Mouse (Mus musculus): ENCODE measurements at regions not wholly inside any gene's neighbourhood (a gene's known extent, or its start where the extent isn't known, plus 50 kb on each side); places are given as distances from the start of the nearest gene placed in this dataset.

- Histone ChIP-seq H3K4me2 (replicated peaks; ENCODE audit: low read depth, low read length) (no peak overlapping the region), H3K36me3 (ENCODE audit: control insufficient read depth, insufficient read depth, low read length) (no peaks in the 10 kb centered on the region), H3K4me1 (replicated peaks; ENCODE audit: control insufficient read depth, insufficient read depth, low read length) (no peaks in the 10 kb centered on the region), H3K4me3 (ENCODE audit: low read depth, low read length) (no peak overlapping the region), H3K27me3 (ENCODE audit: control insufficient read depth, insufficient read depth, low read length) (no peaks in the 10 kb centered on the region), H3K9me3 (ENCODE audit: control insufficient read depth, low read length) (no peaks in the 10 kb centered on the region), H3K9ac (ENCODE audit: low read depth, low read length) (no peak overlapping the region), H3K27ac (ENCODE audit: low read depth, low read length) (no peak overlapping the region)
- ATAC-seq (ENCODE audit: low FRiP score) (no peak), DNase-seq (ENCODE audit: low spot score) (no peak)
- WGBS, result 77% methylated on average over 2 of the region's 2 CpGs
Observed at GRCm38 (mm10) chr12:15542486-15542885, 274.2 kb downstream of the Trib2 start.

- H3K4me2 ChIP-seq (replicated peaks; ENCODE audit: low read depth, low read length), result no peak overlapping the region
- no peaks in the 10 kb centered on the region for H3K4me1 ChIP-seq (replicated peaks; ENCODE audit: control insufficient read depth, insufficient read depth, low read length)
- no peak overlapping the region for H3K9ac ChIP-seq (ENCODE audit: low read depth, low read length)
- 76% methylated on average over 8 of the region's 8 CpGs for WGBS
- ATAC-seq (ENCODE audit: low FRiP score) (no peak), DNase-seq (ENCODE audit: low spot score) (no peak)
- no peak overlapping the region for H3K27ac ChIP-seq (ENCODE audit: low read depth, low read length)
- H3K4me3 ChIP-seq (ENCODE audit: low read depth, low read length), result no peak overlapping the region
- H3K9me3 ChIP-seq (ENCODE audit: control insufficient read depth, low read length), result no peaks in the 10 kb centered on the region
- H3K27me3 ChIP-seq (ENCODE audit: control insufficient read depth, insufficient read depth, low read length), result no peaks in the 10 kb centered on the region
- H3K36me3 ChIP-seq (ENCODE audit: control insufficient read depth, insufficient read depth, low read length), result no peaks in the 10 kb centered on the region
Observed at GRCm38 (mm10) chr12:15536852-15537368, 279.8 kb downstream of the Trib2 start.

- H3K27me3 ChIP-seq (ENCODE audit: control insufficient read depth, insufficient read depth, low read length), result no peaks in the 10 kb centered on the region
- 95% methylated on average over 5 of the region's 5 CpGs for WGBS
- no peaks in the 10 kb centered on the region for H3K9me3 ChIP-seq (ENCODE audit: control insufficient read depth, low read length)
- no peaks in the 10 kb centered on the region for H3K36me3 ChIP-seq (ENCODE audit: control insufficient read depth, insufficient read depth, low read length)
- ATAC-seq (ENCODE audit: low FRiP score) (no peak), DNase-seq (ENCODE audit: low spot score) (no peak)
- H3K4me3 ChIP-seq (ENCODE audit: low read depth, low read length), result no peak overlapping the region
- no peak overlapping the region for H3K4me2 ChIP-seq (replicated peaks; ENCODE audit: low read depth, low read length)
- no peak overlapping the region for H3K9ac ChIP-seq (ENCODE audit: low read depth, low read length)
- H3K27ac ChIP-seq (ENCODE audit: low read depth, low read length), result no peak overlapping the region
- H3K4me1 ChIP-seq (replicated peaks; ENCODE audit: control insufficient read depth, insufficient read depth, low read length), result no peaks in the 10 kb centered on the region
Observed at GRCm38 (mm10) chr12:15536247-15536646, 280.5 kb downstream of the Trib2 start.

- Histone ChIP-seq H3K27ac (ENCODE audit: low read depth, low read length) (no peak overlapping the region), H3K9ac (ENCODE audit: low read depth, low read length) (no peak overlapping the region), H3K27me3 (ENCODE audit: control insufficient read depth, insufficient read depth, low read length) (no peaks in the 10 kb centered on the region), H3K9me3 (ENCODE audit: control insufficient read depth, low read length) (no peaks in the 10 kb centered on the region), H3K36me3 (ENCODE audit: control insufficient read depth, insufficient read depth, low read length) (no peaks in the 10 kb centered on the region), H3K4me2 (replicated peaks; ENCODE audit: low read depth, low read length) (no peak overlapping the region), H3K4me1 (replicated peaks; ENCODE audit: control insufficient read depth, insufficient read depth, low read length) (no peaks in the 10 kb centered on the region), H3K4me3 (ENCODE audit: low read depth, low read length) (no peak overlapping the region)
- WGBS, result 12% methylated on average over 6 of the region's 6 CpGs
- ATAC-seq (ENCODE audit: low FRiP score), result peak; percentile 57; the same call in 1 of the 2 replicates
- peak; percentile 87 for DNase-seq (ENCODE audit: low spot score)
Observed at GRCm38 (mm10) chr12:15535822-15536221, 280.9 kb downstream of the Trib2 start.

GRCm38 (mm10) chr12:15520783-15521407 lies 295.8 kb downstream of the Trib2 start:
- H3K4me3 ChIP-seq (ENCODE audit: low read depth, low read length), result no peak overlapping the region
- ATAC-seq (ENCODE audit: low FRiP score), result no peak
- 52% methylated on average over 4 of the region's 4 CpGs for WGBS
- H3K9me3 ChIP-seq (ENCODE audit: control insufficient read depth, low read length), result no peaks in the 10 kb centered on the region
- H3K27me3 ChIP-seq (ENCODE audit: control insufficient read depth, insufficient read depth, low read length), result no peaks in the 10 kb centered on the region
- H3K4me2 ChIP-seq (replicated peaks; ENCODE audit: low read depth, low read length), result no peak overlapping the region
- no peak overlapping the region for H3K27ac ChIP-seq (ENCODE audit: low read depth, low read length)
- no peak for DNase-seq (ENCODE audit: low spot score)
- H3K36me3 ChIP-seq (ENCODE audit: control insufficient read depth, insufficient read depth, low read length), result no peaks in the 10 kb centered on the region
- H3K9ac ChIP-seq (ENCODE audit: low read depth, low read length), result no peak overlapping the region
- no peaks in the 10 kb centered on the region for H3K4me1 ChIP-seq (replicated peaks; ENCODE audit: control insufficient read depth, insufficient read depth, low read length)

GRCm38 (mm10) chr12:15511994-15512393 lies 304.7 kb downstream of the Trib2 start:
- ATAC-seq (ENCODE audit: low FRiP score) (no peak), DNase-seq (ENCODE audit: low spot score) (no peak)
- Histone ChIP-seq H3K36me3 (ENCODE audit: control insufficient read depth, insufficient read depth, low read length) (no peaks in the 10 kb centered on the region), H3K9me3 (ENCODE audit: control insufficient read depth, low read length) (no peaks in the 10 kb centered on the region), H3K4me3 (ENCODE audit: low read depth, low read length) (no peak overlapping the region), H3K9ac (ENCODE audit: low read depth, low read length) (no peak overlapping the region), H3K4me1 (replicated peaks; ENCODE audit: control insufficient read depth, insufficient read depth, low read length) (no peaks in the 10 kb centered on the region), H3K27me3 (ENCODE audit: control insufficient read depth, insufficient read depth, low read length) (no peaks in the 10 kb centered on the region), H3K4me2 (replicated peaks; ENCODE audit: low read depth, low read length) (no peak overlapping the region), H3K27ac (ENCODE audit: low read depth, low read length) (no peak overlapping the region)
- WGBS, result 78% methylated on average over 2 of the region's 2 CpGs

- H3K36me3 ChIP-seq (ENCODE audit: control insufficient read depth, insufficient read depth, low read length), result no peaks in the 10 kb centered on the region
- no peaks in the 10 kb centered on the region for H3K27me3 ChIP-seq (ENCODE audit: control insufficient read depth, insufficient read depth, low read length)
- H3K27ac ChIP-seq (ENCODE audit: low read depth, low read length), result no peak overlapping the region
- DNase-seq (ENCODE audit: low spot score) (peak; percentile 58), ATAC-seq (ENCODE audit: low FRiP score) (no peak)
- H3K4me2 ChIP-seq (replicated peaks; ENCODE audit: low read depth, low read length), result no peak overlapping the region
- WGBS, result 27% methylated on average over 7 of the region's 7 CpGs
- no peaks in the 10 kb centered on the region for H3K4me1 ChIP-seq (replicated peaks; ENCODE audit: control insufficient read depth, insufficient read depth, low read length)
- no peaks in the 10 kb centered on the region for H3K9me3 ChIP-seq (ENCODE audit: control insufficient read depth, low read length)
- H3K4me3 ChIP-seq (ENCODE audit: low read depth, low read length), result no peak overlapping the region
- H3K9ac ChIP-seq (ENCODE audit: low read depth, low read length), result no peak overlapping the region
Observed at GRCm38 (mm10) chr12:15507576-15507975, 309.1 kb downstream of the Trib2 start.

GRCm38 (mm10) chr12:15493640-15494039 lies 323.1 kb downstream of the Trib2 start:
- 90% methylated on average over 2 of the region's 2 CpGs for WGBS

GRCm38 (mm10) chr12:15472741-15473140 lies 344.0 kb downstream of the Trib2 start:
- H3K27ac ChIP-seq (ENCODE audit: low read depth, low read length), result no peak overlapping the region

More at GRCm38 (mm10) chr12:15493640-15494039, 323.1 kb downstream of the Trib2 start:
- Histone ChIP-seq H3K4me1 (replicated peaks; ENCODE audit: control insufficient read depth, insufficient read depth, low read length) (no peaks in the 10 kb centered on the region), H3K9me3 (ENCODE audit: control insufficient read depth, low read length) (no peaks in the 10 kb centered on the region), H3K27ac (ENCODE audit: low read depth, low read length) (no peak overlapping the region), H3K4me2 (replicated peaks; ENCODE audit: low read depth, low read length) (no peak overlapping the region), H3K9ac (ENCODE audit: low read depth, low read length) (no peak overlapping the region), H3K36me3 (ENCODE audit: control insufficient read depth, insufficient read depth, low read length) (no peaks in the 10 kb centered on the region), H3K4me3 (ENCODE audit: low read depth, low read length) (no peak overlapping the region), H3K27me3 (ENCODE audit: control insufficient read depth, insufficient read depth, low read length) (no peaks in the 10 kb centered on the region)
- no peak for DNase-seq (ENCODE audit: low spot score)
- ATAC-seq (ENCODE audit: low FRiP score), result no peak

More at GRCm38 (mm10) chr12:15472741-15473140, 344.0 kb downstream of the Trib2 start:
- no peak overlapping the region for H3K4me2 ChIP-seq (replicated peaks; ENCODE audit: low read depth, low read length)
- whole genome bisulfite sequencing, result 89% methylated on average over 3 of the region's 3 CpGs
- H3K4me1 ChIP-seq (replicated peaks; ENCODE audit: control insufficient read depth, insufficient read depth, low read length), result no peaks in the 10 kb centered on the region
- no peak overlapping the region for H3K4me3 ChIP-seq (ENCODE audit: low read depth, low read length)
- no peaks in the 10 kb centered on the region for H3K27me3 ChIP-seq (ENCODE audit: control insufficient read depth, insufficient read depth, low read length)
- no peaks in the 10 kb centered on the region for H3K36me3 ChIP-seq (ENCODE audit: control insufficient read depth, insufficient read depth, low read length)
- DNase-seq (ENCODE audit: low spot score) (no peak), ATAC-seq (ENCODE audit: low FRiP score) (no peak)
- no peaks in the 10 kb centered on the region for H3K9me3 ChIP-seq (ENCODE audit: control insufficient read depth, low read length)
- H3K9ac ChIP-seq (ENCODE audit: low read depth, low read length), result no peak overlapping the region
